Mouse (Mus musculus) heart, adult 9 months (tissue): Measurements from ENCODE around the gene Zfp609.

Experiments
- DNase-seq, 2 experiments: peaks; one replicate each; pipeline ENCODE4 v3.0.0; 2022; ENCODE audit warnings: low spot score in 2 of 2

The Zfp609 gene

GRCm38 (mm10) chr9:65827344-65828015 lies at the start of gene Zfp609:
Zfp609 (minus strand) TSS chr9:65827564.
- DNase-seq: peak; percentile 88 to 92

- DNase-seq: no peak
These were observed 32.3 kb upstream of the Zfp609 start for GRCm38 (mm10) chr9:65859656-65860055.

- DNase-seq: no peak
These were observed 22.8 kb upstream of the Zfp609 start for GRCm38 (mm10) chr9:65850203-65850602.

DNA sequence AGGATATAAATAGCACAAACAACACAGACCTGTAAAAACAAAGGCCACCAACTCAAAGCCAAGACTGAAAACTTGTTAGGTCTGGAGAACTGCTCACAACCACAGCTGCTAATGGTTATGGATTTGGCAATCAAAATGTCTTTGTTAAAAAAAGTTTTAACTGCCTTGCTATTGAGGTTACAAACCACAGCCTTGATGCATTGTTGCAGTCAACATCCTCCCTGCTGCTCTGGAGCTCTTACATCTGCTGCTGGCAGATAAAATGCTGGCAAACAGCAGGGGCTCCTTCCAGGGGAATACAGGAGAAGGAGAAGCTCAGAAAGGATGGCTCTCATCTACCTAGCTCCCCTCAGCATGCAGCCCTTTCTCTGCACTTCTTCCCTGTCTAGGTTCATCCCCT lies 20.8 kb upstream of the Zfp609 start:
- DNase-seq: peak in 1 of 2 experiments; percentile 28

- DNase-seq: peak in 1 of 2 experiments; percentile 22
These were observed 17.2 kb upstream of the Zfp609 start for GRCm38 (mm10) chr9:65844421-65845165.

- DNase-seq: no peak
These were observed 12.5 kb upstream of the Zfp609 start for GRCm38 (mm10) chr9:65839841-65840240.

DNA sequence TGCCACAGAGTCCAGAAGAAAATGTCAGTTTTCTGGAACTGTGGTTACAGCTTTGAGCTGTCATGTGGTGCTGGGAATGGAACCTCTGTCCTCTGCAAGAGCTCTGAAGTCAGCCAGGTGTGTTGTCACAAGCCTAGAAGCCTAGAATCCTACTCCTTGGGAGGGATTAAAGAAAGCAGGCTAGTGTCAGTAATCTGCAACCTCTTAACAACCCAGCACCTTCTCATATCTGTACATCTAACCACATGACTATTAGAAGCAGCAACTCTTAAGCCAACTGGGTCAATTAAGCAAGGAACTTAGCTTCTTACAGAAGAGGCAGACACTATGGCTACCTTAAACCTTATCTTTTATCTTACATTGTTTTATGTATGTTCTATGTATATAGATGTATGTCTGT lies 9.6 kb upstream of the Zfp609 start:
- DNase-seq: no peak

DNA sequence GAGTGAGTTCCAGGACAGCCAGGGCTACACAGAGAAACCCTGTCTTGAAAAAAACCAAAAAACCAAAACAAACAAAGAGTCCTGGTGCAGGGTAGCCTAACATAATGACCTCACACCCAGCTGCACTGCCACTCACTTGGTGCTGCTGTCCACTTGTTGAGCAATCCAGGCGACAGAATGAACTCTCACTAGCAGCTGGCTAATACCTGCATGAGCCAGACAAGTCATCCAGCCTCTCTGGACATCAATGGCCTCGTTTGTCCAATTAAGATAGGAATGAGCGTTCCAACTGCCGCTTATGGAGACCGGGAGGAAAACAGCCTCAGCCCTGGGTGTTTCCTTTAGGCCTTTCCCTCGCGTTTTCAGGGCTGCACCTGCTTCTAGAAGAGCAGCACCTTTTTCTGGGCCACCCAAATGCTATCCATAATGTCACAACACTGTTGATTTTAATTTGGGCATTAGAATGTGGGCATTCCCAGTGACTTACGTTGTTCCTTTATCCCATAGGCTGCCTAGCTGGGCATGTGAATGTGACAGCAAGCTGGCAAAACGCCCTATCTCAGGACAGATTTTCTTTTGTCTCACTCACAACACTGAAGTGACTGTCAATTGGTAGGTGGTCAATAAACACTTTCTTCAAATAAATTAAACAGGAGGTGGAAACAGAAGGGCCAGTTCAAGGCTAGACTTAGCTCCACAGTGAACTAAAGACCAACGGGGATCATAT lies 7.4 kb upstream of the Zfp609 start:
- DNase-seq: no peak

DNA sequence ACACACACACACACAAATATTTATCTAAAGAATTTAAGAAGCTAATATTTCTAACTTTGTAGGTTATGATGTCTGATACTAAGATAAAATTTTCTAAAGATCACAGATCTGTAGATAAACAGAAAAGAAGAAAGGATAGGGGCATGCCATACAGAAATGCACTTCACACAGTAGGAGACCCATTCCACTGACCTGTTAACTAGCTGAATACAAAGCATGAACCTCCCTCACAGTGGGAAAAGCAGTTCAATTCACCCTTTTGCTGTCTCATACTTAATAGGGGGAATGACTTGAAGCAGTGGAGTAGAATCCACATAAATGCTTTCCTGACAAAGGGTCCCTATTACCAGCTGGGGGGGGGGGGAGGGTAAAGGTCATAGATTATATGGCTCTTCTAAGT lies 6.3 kb upstream of the Zfp609 start:
- DNase-seq: no peak

DNA sequence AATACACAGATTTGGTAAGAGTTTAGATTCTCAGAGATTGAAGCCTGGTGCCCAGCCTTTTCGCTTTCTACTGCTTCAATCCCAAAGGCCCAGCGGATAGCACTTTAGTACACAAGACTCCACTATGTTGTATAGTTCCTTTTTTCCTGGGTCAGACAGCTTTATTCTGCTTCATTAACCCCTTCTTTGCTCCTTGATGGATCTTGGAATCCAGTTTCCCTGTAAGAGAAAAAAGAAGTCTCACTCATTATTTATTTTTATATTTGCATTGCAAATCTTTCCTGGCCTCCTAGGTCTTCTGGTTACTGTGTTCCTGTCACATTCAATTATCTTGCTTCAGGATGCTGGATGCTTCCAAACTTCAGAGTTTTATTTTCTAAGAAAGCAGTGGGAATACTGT lies 5.9 kb upstream of the Zfp609 start:
- DNase-seq: no peak

GRCm38 (mm10) chr9:65832041-65832440 lies 4.7 kb upstream of the Zfp609 start:
- DNase-seq: no peak

- DNase-seq: no peak
These were observed 3.8 kb upstream of the Zfp609 start for GRCm38 (mm10) chr9:65831164-65831563.

DNA sequence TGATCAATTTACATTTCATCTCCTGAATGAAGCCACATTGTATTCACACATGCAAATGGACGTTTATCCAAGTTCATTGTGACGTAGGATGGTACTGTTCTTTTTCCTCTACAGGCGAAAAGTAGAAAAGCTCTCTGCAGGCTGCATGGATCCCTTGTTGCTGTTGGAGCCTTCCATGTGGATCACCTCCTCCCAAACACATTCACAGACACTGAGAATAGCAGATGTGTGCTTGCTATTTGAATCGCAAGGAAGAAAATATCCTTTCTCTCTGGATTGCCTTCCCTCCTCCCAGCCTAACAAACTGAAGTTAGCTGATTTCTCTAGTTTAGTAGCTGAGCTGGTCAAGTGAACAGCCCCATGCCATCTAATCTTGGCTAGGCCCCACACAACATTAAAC lies 2.9 kb upstream of the Zfp609 start:
- no peak for DNase-seq

DNA sequence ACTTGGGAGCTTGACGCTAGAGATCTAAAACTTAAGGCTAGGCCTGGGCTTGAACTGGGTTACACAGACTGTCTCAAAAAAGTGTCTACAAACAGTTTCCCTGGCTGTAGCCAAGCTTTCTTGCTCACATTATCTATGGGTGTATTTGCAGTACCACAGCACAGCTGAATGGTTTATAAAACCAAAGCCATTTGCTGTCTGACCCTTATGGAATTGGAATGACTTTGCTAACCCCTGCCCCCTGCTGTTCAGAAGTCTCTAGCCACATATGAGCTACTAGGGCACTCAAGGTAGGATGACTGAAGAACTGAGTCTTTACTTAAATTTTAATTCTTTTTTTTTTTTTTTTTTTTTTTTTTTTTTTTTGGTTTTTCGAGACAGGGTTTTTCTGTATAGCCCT lies 2.0 kb upstream of the Zfp609 start:
- DNase-seq: peak in 1 of 2 experiments; percentile 53

GRCm38 (mm10) chr9:65828511-65828910 lies 1.1 kb upstream of the Zfp609 start:
- DNase-seq: no peak

- DNase-seq: no peak
These were observed 646 bp upstream of the Zfp609 start for GRCm38 (mm10) chr9:65828016-65828403.

DNA sequence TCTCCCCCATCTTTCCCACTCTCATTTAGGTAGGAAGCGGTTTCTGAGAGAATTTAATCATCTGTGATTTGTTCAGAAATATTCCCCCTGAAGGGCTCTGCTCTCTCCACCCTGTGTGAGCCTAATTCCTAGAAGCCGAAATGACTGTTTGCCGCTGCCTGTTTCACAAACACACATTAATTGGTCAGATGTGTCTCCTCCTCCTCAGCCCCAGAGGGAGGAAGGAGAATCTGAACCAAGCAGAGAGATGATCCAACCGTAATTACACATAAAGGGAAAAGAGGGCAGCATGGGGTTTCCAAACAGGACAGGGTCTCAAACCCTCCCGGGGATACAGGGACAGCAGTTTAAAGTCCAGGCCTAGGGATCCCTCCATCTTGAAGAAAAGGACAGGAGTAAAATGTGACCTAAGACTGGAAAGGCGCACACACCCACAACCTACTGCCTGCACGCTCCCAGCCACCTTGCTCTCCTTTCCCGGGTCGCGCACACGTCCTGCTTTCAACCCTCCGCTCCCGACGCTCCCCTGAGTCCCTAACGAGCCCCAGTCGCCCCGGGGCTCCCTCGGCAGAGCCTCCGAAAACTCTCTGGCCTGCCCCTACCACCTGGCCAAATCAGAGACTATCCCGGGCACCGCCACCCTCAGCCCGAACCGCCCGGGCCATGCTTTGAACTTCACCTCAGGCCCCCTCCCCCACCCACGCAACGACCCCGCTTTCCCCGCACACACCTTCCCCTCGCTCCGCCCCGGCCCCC lies 598 bp downstream of the Zfp609 start:
- peak; percentile 57 to 61 for DNase-seq

GRCm38 (mm10) chr9:65826226-65826587 lies 1.2 kb downstream of the Zfp609 start:
- DNase-seq: peak in 1 of 2 experiments; percentile 4

- DNase-seq: peak in 1 of 2 experiments; percentile 63
These were observed 3.5 kb downstream of the Zfp609 start for GRCm38 (mm10) chr9:65823716-65824462.

DNA sequence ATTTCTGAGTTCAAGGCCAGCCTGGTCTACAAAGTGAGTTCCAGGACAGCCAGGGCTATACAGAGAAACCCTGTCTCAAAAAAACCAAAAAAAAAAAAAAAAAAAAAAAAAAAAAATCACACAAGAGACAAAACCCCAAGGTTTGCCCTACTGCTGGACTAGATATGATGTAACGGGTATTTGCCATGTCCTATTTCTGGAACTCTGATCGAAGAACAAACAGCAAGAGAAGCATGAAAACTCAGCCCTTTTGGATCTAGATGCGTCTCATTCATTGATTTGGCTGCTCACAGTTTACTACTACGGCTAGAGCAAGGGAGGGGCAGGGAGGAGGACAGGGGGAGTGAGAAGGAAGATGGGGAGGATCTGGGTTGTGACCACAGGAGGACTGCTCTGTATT lies 5.4 kb downstream of the Zfp609 start:
- DNase-seq: no peak

DNA sequence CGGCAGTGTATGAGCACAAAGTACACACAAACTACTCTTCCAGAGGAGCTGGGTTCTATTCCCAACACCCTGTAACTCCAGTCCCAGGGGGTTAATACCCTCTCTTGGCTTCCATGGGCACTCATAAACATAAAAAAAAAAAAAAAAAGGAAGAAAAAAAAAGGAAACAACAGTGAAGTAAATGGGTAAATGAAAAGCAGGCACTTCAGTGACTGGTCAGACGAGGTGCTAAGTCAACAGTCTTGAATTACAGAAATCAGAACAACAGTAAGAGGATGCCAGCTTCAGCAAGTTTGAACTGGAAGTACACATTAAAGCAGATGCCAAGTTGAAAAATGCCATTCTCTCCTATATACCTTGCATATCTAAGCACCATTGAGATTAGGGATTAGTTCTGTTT lies 7.1 kb downstream of the Zfp609 start:
- no peak for DNase-seq
